Mouse (Mus musculus) kidney, embryonic 15.5 days (tissue): ENCODE measurements around the gene Eps15. TPM values are rescaled to one million over a fixed set of nuclear protein-coding genes. Genes with fewer than 3 reads are reported as not detected.

Experiments
- ATAC-seq: fragments of 200-750 bp; cut with Nextera tagmentation; replicated peaks from 2 replicates; pipeline ENCODE4 v1.8.0; 2017; ENCODE audit warnings: moderate TSS enrichment; ENCODE audit not compliant: low FRiP score
- H3K27ac ChIP-seq: fragments of 300-500 bp; sonication (generic); 2 replicates; pipeline ENCODE4 v1.5.1; 2015; ENCODE audit warnings: mild to moderate bottlenecking, inconsistent platforms
- H3K27me3 ChIP-seq: fragments of 300-500 bp; sonication (generic); 2 replicates; pipeline ENCODE4 v1.6.1; 2015; ENCODE audit warnings: inconsistent platforms
- H3K36me3 ChIP-seq: fragments of 300-500 bp; sonication (generic); 2 replicates; pipeline ENCODE4 v1.6.1; 2015; ENCODE audit warnings: inconsistent platforms
- H3K4me1 ChIP-seq: fragments of 300-500 bp; sonication (generic); 2 replicates; pipeline ENCODE4 v1.6.1; 2015; ENCODE audit warnings: inconsistent platforms
- H3K4me2 ChIP-seq: fragments of 300-500 bp; sonication (generic); 2 replicates; pipeline ENCODE4 v1.6.1; 2015; ENCODE audit warnings: moderate library complexity, mild to moderate bottlenecking, inconsistent platforms
- H3K4me3 ChIP-seq: fragments of 300-500 bp; sonication (generic); replicated peaks from 2 replicates; pipeline ENCODE4 v1.5.1; 2015; ENCODE audit warnings: mild to moderate bottlenecking, inconsistent platforms
- H3K9ac ChIP-seq: fragments of 300-500 bp; sonication (generic); 2 replicates; pipeline ENCODE4 v1.6.1; 2015; ENCODE audit warnings: mild to moderate bottlenecking, inconsistent platforms
- H3K9me3 ChIP-seq: fragments of 300-500 bp; sonication (generic); replicated peaks from 2 replicates; pipeline ENCODE4 v1.6.1; 2016; ENCODE audit warnings: inconsistent platforms
- WGBS: fragments of 180-500 bp; shearing (Covaris S2); methylation state at CpG from one replicate; pipeline ENCODE4 v1.1.7; 2015; ENCODE audit warnings: mixed read lengths; 5-methylcytosine and 5-hydroxymethylcytosine counted together
- polyA plus RNA-seq: library from polyadenylated mRNA; unstranded; fragments of >200 nt; fragmentation: Nextera tagmentation; extraction: Ambion mirVana; gene quantifications from 2 replicates; pipeline ENCODE4 v1.2.1, GENCODE M21; 2015

Gene Eps15
- polyA plus RNA-seq, 1 experiment from 2014 or later = 37.8 TPM

DNA sequence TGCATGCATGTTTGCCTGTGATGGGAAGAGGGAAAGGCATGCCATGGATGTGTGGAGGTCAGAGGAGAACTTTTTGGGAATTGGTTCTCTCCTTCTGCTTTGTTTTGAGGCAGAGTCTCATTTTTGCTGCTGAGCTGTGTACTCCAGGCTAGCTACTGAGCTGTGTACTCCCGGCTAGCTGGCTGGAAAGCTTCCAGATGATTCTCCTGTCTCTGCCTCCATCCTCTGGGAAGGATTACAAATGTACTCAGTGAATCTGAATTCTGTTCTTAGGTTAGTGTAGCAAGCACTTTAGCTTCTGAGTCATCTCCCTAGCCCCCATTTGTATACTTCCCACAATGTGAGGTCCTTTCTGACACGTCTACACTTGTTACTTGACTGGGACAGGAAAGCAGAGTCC is 143.4 kb downstream of the Eps15 start:
- no peak overlapping the region for H3K4me2 ChIP-seq
- no peaks in the 10 kb centered on the region for H3K36me3 ChIP-seq
- 67% methylated on average over 2 of the region's 2 CpGs for WGBS
- H3K9ac ChIP-seq = no peak overlapping the region
- H3K4me3 ChIP-seq = no peak overlapping the region
- no peak overlapping the region for H3K27ac ChIP-seq
- peaks cover 13% of the 10 kb centered on the region for H3K4me1 ChIP-seq
- H3K9me3 ChIP-seq = no peaks in the 10 kb centered on the region
- no peak for ATAC-seq
- no peaks in the 10 kb centered on the region for H3K27me3 ChIP-seq

DNA sequence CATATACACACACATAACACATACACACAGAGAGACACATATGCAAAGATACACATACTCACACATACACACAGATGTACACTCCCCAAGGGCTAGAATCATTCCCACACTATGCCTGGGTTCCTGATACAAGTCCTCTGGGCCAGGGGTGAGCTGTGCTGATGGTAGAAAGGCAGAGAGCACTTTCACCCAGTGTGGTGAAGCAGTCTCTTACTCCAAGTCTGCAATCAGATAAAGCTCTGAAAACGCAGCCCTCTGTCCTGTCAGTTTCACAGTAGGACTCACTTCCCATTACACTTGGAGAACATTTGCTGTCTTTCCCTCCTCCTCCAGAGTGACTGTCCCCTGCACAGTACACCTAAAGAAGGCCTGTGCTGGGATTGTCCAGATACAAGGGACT is 147.0 kb downstream of the Eps15 start:
- Histone ChIP-seq H3K4me3 (no peak overlapping the region), H3K9ac (no peak overlapping the region), H3K9me3 (no peaks in the 10 kb centered on the region), H3K36me3 (no peaks in the 10 kb centered on the region), H3K27me3 (no peaks in the 10 kb centered on the region), H3K4me2 (no peak overlapping the region), H3K27ac (no peak overlapping the region), H3K4me1 (peaks cover 8% of the 10 kb centered on the region; the same call in 1 of the 2 replicates)
- no peak for ATAC-seq
- WGBS = 61% methylated on average over 1 of the region's 1 CpGs

DNA sequence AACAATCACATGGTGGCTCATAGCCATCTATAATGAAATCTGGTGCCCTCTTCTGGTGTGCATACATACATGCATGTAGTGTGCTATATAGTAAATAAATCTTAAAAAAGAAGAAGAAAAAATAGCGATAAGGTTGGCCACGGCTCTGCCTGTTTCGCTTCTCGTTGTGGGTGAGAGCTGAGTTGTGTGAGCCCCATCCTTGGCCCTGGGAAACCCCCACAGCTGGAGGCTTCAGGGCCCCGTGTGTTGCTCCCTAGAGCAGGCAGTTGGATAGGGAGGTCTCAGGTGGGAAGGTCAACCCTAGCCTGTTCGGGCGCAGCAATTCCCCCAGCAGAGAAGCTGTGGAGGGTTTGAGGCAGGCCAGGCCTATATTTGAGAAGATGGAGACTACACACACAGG is 150.2 kb downstream of the Eps15 start:
- ATAC-seq = no peak
- Histone ChIP-seq H3K27me3 (no peaks in the 10 kb centered on the region), H3K36me3 (no peaks in the 10 kb centered on the region), H3K4me3 (no peak overlapping the region), H3K4me2 (no peak overlapping the region), H3K4me1 (0 out of 2 replicates have a peak, but pooled peaks cover 4% of the 10 kb centered on the region), H3K9ac (no peak overlapping the region), H3K9me3 (no peaks in the 10 kb centered on the region), H3K27ac (no peak overlapping the region)
- WGBS = 86% methylated on average over 7 of the region's 7 CpGs

DNA sequence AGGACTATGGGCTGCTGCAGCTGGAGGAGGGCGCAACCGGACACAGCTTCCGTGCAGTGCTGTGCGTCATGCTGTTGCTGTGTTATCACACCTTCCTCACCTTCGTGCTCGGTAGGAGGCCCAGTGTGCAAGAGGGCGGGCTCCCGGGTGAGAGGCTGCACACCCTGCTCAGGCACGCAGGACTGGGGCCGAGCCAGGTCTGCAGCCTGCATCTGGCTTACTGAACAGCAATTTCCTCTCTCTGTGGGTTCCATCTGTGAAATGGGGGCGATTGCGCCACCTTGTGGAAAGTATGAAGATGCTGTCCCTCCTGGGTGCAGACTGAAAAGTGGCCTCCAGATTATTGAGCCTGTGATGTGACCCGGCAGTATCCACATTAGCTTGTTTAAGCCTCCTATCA is 150.8 kb downstream of the Eps15 start:
- peak; percentile 42; the same call in 1 of the 2 replicates for ATAC-seq
- Histone ChIP-seq H3K36me3 (no peaks in the 10 kb centered on the region), H3K9ac (no peak overlapping the region), H3K4me3 (no peak overlapping the region), H3K9me3 (no peaks in the 10 kb centered on the region), H3K4me2 (no peak overlapping the region), H3K27me3 (no peaks in the 10 kb centered on the region), H3K4me1 (0 out of 2 replicates have a peak, but pooled peaks cover 4% of the 10 kb centered on the region), H3K27ac (no peak overlapping the region)
- WGBS = 51% methylated on average over 13 of the region's 13 CpGs

DNA sequence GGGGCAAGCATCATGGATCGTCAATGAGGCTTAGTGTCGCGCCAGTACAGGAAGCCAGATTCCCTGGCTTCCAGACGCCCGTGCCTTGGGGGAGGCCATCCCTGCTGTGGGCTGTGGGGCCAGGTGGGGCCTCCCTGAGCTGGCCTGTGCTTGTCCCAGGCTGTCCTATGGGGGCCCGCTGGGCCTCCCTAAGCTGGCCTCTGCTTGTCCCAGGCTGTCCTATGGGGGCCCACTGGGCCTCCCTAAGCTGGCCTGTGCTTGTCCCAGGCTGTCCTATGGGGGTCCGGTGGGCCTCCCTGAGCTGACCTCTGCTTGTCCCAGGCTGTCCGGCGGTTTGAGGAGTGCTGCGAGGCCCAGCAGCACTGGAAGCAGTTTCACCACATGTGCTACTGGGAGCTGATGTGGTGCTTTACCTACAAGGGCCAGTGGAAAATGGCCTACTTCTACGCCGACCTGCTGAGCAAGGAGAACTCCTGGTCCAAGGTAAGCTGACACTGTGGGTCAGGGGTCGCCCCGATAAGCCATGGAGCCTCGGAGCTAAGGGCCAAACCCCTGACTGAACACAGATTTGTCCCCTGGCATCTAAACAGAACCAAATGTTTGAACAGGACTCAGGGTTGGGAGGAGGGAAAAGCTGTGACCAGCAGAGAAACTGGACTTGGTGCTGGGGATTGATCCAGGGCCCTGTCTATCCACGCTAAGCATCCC is 152.8 kb downstream of the Eps15 start:
- Histone ChIP-seq H3K4me3 (no peak overlapping the region), H3K4me1 (0 out of 2 replicates have a peak, but pooled peaks cover 4% of the 10 kb centered on the region), H3K9me3 (no peaks in the 10 kb centered on the region), H3K4me2 (no peak overlapping the region), H3K9ac (no peak overlapping the region), H3K27ac (no peak overlapping the region), H3K27me3 (no peaks in the 10 kb centered on the region), H3K36me3 (no peaks in the 10 kb centered on the region)
- no peak for ATAC-seq
- 68% methylated on average over 16 of the region's 16 CpGs for WGBS

DNA sequence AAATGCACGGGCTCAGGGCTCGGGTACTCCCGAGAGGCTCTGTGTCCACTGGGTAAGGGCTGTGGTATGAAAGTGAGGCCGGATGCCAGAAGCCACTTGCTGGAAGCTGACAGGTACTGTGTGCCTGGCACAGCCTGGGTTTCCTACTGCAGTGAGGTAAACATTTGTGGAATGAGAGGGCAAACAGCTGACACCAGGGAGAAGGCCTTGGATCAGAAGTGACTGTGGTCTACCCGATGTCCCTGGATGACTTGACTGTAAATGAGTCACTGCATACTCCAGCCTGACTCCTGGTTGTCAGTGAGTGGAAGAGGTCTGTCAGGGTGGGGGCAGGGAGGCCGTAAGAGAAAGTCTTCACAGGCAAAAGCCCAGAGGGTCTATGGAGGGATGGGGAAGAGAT is 153.6 kb downstream of the Eps15 start:
- Histone ChIP-seq H3K9me3 (no peaks in the 10 kb centered on the region), H3K4me3 (no peak overlapping the region), H3K27me3 (no peaks in the 10 kb centered on the region), H3K4me1 (0 out of 2 replicates have a peak, but pooled peaks cover 4% of the 10 kb centered on the region), H3K9ac (no peak overlapping the region), H3K4me2 (no peak overlapping the region), H3K36me3 (no peaks in the 10 kb centered on the region), H3K27ac (no peak overlapping the region)
- 76% methylated on average over 6 of the region's 6 CpGs for WGBS
- no peak for ATAC-seq

DNA sequence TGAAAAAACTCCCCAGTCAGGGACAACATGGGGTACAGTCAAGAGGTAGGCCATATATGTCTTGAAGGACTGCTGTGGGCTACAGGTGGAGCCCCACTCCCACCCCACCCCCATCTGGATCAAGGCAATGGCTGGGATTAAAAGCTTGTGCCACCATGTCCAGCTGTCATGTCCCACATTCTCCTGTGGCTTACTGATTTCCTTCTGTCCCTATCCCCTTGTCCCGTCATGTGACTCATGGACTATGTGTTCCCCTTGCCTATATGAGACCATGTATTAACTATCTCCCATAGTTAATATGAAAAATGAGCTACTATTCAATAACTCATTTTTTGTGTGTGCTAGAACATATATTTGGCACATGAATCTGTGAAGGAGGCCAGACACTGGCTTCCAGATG is 154.2 kb downstream of the Eps15 start:
- no peaks in the 10 kb centered on the region for H3K36me3 ChIP-seq
- no peak overlapping the region for H3K4me2 ChIP-seq
- no peak overlapping the region for H3K4me3 ChIP-seq
- no peak for ATAC-seq
- H3K27me3 ChIP-seq = no peaks in the 10 kb centered on the region
- no peak overlapping the region for H3K9ac ChIP-seq
- 90% methylated on average over 1 of the region's 1 CpGs for WGBS
- no peak overlapping the region for H3K27ac ChIP-seq
- H3K4me1 ChIP-seq = 0 out of 2 replicates have a peak, but pooled peaks cover 4% of the 10 kb centered on the region
- H3K9me3 ChIP-seq = no peaks in the 10 kb centered on the region

Other genes starting within 250 kb of the Eps15 start
- 68.9 and 70.5 TPM in 2 replicates for gene Osbpl9, start 78.0 kb upstream of the Eps15 start, polyA plus RNA-seq
- 0.27 and 0.29 TPM in 2 replicates for gene Calr4, start 45.8 kb upstream of the Eps15 start, polyA plus RNA-seq
- 5.4 and 5.6 TPM in 2 replicates for gene Ttc39a, start 126.4 kb downstream of the Eps15 start, polyA plus RNA-seq
- 31.9 and 36.8 TPM in 2 replicates for gene Rnf11, start 204.5 kb downstream of the Eps15 start, polyA plus RNA-seq